Mouse (Mus musculus) mammary gland, adult 2 months (tissue): ENCODE data around the gene Pip5k1a. TPM values are rescaled to one million over a fixed set of nuclear protein-coding genes. Genes with fewer than 3 reads are reported as not detected.

Source experiments
- polyA plus RNA-seq: library from polyadenylated mRNA; depleted of rRNA; stranded (reverse); fragments of >200 nt; gene quantifications from 2 replicates; pipeline ENCODE4 v1.2.3, GENCODE M21; 2012; ENCODE audit warnings: low replicate concordance; rRNA removed

Gene Pip5k1a
- polyA plus RNA-seq = 16.6 and 31.0 TPM in 2 replicates

DNA sequence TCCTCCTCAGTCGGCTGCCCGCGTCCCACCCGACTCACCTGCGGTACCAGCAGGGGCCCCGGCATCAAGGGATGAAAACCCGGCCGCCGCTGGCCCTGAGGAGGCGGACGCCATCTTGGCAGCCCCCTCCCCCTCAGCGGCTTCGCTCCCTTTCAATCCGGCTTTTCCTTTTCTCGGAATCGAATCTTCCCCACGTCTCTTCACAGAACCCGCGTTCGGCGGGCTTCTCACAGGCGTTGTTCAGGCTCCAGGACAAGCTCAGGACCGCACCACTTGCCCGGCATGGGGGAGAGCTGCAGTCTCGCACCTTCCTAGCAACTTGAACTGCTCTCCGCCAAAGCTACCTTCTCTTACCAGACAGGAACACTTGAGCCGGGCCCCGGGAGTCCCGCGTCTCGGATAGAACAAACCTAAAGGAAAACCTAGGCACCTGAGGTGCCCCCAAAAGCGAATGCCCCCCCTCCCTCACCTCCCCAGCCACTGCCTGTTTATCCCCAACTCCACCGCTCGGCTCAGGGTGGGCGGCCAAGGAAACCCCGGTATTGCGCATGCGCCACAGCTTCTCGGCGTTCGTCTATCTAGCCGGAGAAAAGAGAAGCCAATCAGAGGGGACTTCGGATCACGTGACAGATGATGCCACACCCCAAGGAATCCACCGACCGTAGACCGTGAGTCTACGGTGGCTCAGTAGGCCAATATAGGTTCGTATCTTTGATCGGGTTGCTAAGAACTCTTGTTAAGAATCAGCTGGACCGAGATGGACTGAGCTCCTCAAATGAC is at the start of gene Pip5k1a:
Gene Pip5k1a, minus strand, starts transcription at position 593 of the 780 bp plus-strand sequence.

DNA sequence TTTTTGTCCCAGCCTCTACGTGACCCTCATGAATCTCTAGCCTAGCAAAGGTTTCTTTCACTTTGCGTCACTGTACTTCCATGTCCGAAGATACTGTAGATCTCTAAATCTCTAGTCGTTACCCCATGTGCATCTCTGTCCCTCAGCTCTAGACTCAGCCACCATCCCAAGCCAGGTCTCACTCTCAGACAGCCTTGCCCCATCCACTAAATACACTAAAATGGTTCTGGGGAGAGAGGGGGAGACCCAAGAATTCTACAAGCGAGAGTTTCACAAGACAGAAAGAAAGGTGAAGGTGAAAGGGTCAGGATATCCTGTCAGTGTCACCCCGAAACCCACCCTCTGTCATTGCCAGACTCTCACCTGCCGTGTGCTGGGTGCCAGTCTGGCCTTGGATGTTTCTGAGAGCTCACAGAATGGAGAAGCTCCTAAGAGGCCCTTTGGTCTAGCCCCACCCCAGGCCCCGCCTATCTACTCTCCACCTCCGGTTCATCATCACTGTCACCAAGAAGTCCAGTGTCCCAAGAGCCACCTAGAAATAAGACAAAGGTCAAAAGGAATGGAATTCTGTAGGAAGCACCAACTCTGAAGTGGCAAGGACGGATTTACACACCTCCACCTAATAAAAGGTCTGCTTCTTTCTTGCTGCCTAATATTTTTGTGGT is 35.4 kb upstream of the Pip5k1a start, which contains the start of gene Tnfaip8l2:
Gene Tnfaip8l2, minus strand, starts transcription at position 409 of the 665 bp plus-strand sequence.

DNA sequence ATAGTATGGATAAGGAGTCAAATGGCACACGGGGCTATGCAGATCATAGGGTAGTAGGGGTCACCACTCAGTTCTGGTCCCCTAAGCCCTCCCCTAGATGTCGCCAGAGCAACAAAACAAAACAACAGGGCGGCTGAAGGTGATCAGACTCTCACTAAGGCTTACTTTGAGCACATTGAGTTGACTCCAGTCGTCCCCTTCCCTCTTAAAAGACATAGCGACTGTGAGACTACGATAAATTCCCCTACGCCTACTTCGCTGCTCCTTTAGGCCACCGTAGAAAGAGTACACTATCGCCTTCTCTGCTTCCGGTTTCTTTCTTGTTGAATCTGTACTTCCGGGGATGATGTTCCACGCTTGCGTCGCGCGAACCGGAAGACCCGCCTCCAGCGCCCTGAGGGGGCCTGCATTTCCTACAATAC is 27.0 kb upstream of the Pip5k1a start, which contains the start of the genes Scnm1 and Lysmd1:
Gene Scnm1, minus strand, starts transcription at position 332 of the 422 bp plus-strand sequence.
Gene Lysmd1, plus strand, starts transcription at position 409 of the 422 bp plus-strand sequence.

GRCm38 (mm10) chr3:95124246-95124645 is 17.5 kb upstream of the Pip5k1a start, which contains the start of gene Tmod4:
TSS of gene Tmod4 (plus strand) at chr3:95124476.

DNA sequence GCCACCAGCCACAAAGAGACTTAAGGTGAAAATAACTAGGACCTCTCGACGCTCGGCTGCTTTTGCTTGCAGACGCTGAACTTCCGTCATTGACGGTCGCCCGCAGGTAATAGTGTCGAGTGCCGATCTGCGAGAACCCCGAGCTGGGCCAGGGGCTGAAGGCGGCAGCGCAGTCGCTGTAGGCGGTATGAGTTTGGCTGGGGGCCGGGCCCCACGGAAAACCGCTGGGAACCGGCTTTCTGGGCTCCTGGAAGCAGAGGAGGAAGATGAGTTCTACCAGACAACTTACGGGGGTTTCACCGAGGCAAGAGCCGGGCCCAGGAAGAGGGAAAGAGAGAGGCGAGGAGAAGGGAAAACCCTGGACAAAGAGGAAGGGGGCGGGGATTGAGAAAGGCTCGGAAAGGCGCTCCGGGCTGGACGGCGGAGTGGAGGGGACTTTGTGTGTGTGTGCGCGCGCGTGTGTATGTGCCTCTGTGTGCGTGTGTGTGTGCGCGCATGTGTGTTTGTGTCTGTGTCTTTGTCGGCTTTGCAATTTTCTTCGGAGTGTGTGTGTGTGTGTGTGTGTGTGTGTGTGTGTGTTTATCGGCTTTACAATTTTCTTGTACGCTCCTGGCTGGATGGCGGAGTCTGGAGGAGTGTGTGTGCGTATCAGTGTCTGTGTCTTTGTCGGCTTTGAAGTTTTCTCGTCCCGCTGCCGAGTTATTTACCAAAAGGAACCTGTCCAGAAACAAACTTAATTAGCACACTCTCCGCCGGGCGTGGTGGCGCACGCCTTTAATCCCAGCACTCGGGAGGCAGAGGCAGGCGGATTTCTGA is 4.4 kb upstream of the Pip5k1a start, which contains the start of gene Vps72:
Gene Vps72, plus strand, starts transcription at position 112 of the 816 bp plus-strand sequence.

GRCm38 (mm10) chr3:95042166-95042837 is 64.4 kb downstream of the Pip5k1a start, which contains the start of gene Psmd4:
TSS of gene Psmd4 (minus strand) at chr3:95042614.

GRCm38 (mm10) chr3:95015337-95015872 is 91.3 kb downstream of the Pip5k1a start, which contains the start of gene Zfp687:
TSS of gene Zfp687 (minus strand) at chr3:95015448.

Other genes with a start within 250 kb of the Pip5k1a start
- gene Psmb4, start 220.0 kb downstream of the Pip5k1a start, polyA plus RNA-seq = 192 and 304 TPM in 2 replicates
- 96.0 and 144 TPM in 2 replicates for gene Selenbp1, start 173.9 kb downstream of the Pip5k1a start, polyA plus RNA-seq
- 15.1 and 25.0 TPM in 2 replicates for gene Rfx5, start 152.9 kb downstream of the Pip5k1a start, polyA plus RNA-seq
- gene Pi4kb, start 132.2 kb downstream of the Pip5k1a start, polyA plus RNA-seq = 39.5 and 57.8 TPM in 2 replicates
- gene Zfp687, start 91.5 kb downstream of the Pip5k1a start, polyA plus RNA-seq = 21.6 and 25.1 TPM in 2 replicates
- 120 and 164 TPM in 2 replicates for gene Psmd4, start 64.3 kb downstream of the Pip5k1a start, polyA plus RNA-seq
- gene Vps72, start 4.1 kb upstream of the Pip5k1a start, polyA plus RNA-seq = 59.2 and 69.5 TPM in 2 replicates
- gene Tmod4, start 17.5 kb upstream of the Pip5k1a start, polyA plus RNA-seq = 0.29 and 95.0 TPM in 2 replicates
- gene Scnm1, start 27.1 kb upstream of the Pip5k1a start, polyA plus RNA-seq = 33.2 and 59.5 TPM in 2 replicates
- 5.5 and 9.7 TPM in 2 replicates for gene Lysmd1, start 27.2 kb upstream of the Pip5k1a start, polyA plus RNA-seq
- gene Tnfaip8l2, start 35.4 kb upstream of the Pip5k1a start, polyA plus RNA-seq = 44.7 and 78.5 TPM in 2 replicates
- gene Sema6c, start 53.5 kb upstream of the Pip5k1a start, polyA plus RNA-seq = 36.1 and 54.1 TPM in 2 replicates
- gene Gabpb2, start 111.0 kb upstream of the Pip5k1a start, polyA plus RNA-seq = 10.1 and 18.0 TPM in 2 replicates
- gene Cdc42se1, start 121.8 kb upstream of the Pip5k1a start, polyA plus RNA-seq = 75.4 and 77.4 TPM in 2 replicates
- 15.6 and 32.3 TPM in 2 replicates for gene Mllt11, start 125.2 kb upstream of the Pip5k1a start, polyA plus RNA-seq
- gene Gm128, start 134.7 kb upstream of the Pip5k1a start, polyA plus RNA-seq = 0.38 and 0.46 TPM in 2 replicates
- gene Bnipl, start 144.3 kb upstream of the Pip5k1a start, polyA plus RNA-seq = 1.2 and 2.4 TPM in 2 replicates
- 96.5 and 107 TPM in 2 replicates for gene Mindy1, start 174.4 kb upstream of the Pip5k1a start, polyA plus RNA-seq
- 14.0 and 42.8 TPM in 2 replicates for gene Prune1, start 175.1 kb upstream of the Pip5k1a start, polyA plus RNA-seq
- 3.0 and 7.5 TPM in 2 replicates for gene Anxa9, start 200.2 kb upstream of the Pip5k1a start, polyA plus RNA-seq
- 86.4 and 142 TPM in 2 replicates for gene Cers2, start 207.9 kb upstream of the Pip5k1a start, polyA plus RNA-seq